Mouse (Mus musculus): ENCODE data around the gene Adsl.
A peak's percentile ranks its signal among the peaks of the same experiment; 100 is the strongest.

The Adsl gene

GRCm38 (mm10) chr15:81010114-81010513, 61.8 kb downstream of the Adsl start:
- no peak for DNase-seq

DNA sequence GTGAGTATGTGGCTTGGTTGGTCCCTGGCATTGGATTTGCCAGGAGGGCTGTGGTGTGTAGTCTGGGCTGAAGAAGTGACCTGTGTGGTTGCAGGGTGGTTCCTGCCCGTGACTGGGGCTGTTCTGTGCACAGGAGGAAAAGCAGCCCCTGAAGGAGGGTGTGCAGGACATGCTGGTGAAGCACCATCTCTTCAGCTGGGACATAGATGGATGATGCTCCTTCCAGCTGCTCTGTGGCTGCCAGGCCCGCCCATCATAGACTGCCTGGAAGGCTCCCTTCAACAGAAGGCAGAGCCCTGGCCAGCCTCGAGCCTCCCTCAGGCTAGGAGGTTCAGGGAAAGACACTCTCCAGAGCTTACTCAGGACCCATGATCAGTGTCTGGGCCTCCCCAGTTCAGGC, 63.2 kb downstream of the Adsl start:
- no peak for DNase-seq

GRCm38 (mm10) chr15:81012359-81012758, 64.1 kb downstream of the Adsl start:
- DNase-seq: no peak

DNA sequence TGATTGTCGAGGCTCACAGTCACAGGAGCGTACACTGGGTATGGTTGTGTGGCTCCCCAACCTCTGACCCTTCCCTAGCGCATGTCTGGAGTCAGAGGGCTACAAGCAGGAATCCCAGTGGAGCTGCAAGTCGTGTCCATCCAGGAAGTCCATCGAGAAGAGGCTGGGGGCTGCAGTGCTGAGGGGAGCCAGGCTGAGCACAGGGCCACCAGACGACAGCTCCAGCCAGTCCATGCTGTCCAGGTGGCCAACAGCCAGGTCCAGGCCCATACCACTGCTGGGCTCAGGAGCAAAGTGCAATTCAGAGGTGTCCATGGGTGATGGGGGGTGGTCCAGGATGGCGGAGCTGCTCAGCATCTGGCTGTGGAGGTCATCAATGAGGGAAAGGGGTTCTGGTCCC, 64.9 kb downstream of the Adsl start:
- DNase-seq: no peak

DNA sequence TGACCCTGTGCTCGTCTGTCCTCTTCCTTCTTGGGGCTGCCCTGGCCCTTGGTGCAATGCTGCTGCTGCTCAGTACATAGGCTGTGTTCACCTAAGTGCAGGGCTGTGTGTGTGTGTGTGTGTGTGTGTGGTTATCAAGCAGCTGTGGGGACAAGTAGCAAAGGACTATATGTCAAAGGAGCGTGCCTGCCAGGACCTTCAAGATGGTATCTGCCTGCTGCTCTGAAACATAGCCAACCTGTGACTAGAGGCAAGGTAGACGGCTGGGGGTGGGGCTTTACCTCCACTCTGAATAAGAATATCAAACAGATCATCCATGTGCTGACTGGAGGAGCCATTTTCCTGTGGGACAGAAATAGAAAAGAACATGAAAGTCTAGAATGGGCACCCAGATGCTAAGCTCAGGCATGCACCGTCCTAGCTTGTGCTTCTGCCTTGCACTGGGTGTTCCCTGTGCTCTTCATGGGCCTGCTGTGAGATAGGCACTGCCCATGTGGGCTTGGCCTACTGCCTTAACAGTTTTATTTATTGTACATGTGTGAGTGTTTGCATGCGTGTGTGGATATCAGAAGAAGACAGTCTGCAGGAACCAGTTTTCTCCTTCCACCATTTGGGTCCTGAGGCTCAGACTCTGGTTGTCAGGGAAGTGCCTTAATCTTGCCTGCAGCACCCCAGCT, 66.9 kb downstream of the Adsl start:
- no peak for DNase-seq

GRCm38 (mm10) chr15:81016488-81016887, 68.2 kb downstream of the Adsl start:
- no peak for DNase-seq

- peak; percentile 59 for DNase-seq
Measured at GRCm38 (mm10) chr15:81017308-81017707, 69.0 kb downstream of the Adsl start.

Measured in lung, postnatal 36 days (tissue).